Mouse (Mus musculus): ENCODE measurements around the gene Ccp110.

Ccp110 gene

DNA sequence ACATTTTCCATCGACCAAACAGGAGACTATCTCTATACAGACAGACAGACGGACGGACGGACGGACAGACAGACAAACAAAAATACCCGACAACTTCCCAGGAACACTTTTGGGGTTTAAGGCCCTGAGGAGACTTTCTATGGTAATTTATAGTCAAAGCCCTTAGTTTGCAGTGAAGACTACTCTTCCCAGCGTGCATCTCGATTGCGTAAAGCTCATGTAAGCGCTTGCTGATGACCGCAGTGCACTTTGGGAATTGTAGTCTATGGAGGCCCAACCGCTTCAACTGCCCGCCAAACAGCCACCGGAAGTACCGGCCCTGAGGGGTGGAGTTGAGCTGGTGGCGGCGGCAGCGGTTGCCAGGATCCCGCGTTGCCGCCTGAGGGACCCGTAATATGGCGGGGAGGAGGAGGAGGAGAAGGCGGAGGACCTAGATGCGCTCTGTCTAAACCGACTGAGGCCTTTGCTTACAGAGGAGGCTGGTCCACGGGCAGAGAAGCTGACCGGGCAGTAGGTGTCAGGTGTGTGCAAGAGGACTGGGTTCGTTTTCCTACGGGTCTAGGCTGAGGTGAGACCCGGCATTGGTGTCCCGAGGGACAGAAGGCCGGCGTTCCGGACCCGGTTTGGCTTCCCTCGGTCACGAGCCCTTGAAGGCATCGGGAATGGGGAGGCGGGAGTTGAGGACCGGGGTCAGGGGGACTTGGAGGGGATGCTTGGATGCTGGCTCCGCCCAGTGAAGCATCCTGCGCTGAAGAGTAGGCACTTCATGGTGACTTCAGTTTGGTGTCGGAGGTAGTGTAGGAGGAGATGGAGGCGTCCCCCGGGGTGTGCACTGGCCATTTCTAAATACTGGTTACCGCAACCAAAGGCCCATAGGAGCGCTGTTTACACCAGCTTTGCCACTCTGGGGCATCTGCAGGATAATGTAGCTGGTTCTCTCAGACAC lies at the start of gene Ccp110:
TSS of gene Ccp110 (plus strand) at position 325 of the 946 bp plus-strand sequence.
- in situ Hi-C loops (cut with MboI): loop anchor here (25.0 kb wide), 1 partner anchor 600 kb away; the partner anchor contains the start of gene Rps15a

DNA sequence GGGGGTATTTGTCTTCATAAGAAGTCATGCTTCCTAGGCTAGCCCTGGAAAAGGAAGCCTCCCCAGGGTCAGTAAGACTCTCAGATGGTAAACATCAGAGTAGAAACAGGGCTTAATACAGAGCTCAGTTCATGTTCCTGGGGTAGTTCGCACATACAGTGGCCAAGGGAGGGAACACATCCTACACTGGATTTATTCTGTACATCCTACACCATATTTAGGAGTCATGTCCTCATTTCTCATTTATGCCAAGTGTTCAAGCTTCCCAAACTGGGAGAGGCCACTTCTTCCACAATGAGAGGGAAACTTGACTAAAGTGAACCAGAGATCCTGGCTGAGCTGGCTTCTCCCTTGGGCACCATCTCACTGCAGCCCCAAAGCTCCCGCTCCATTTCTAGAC lies 44.6 kb upstream of the Ccp110 start:
- in situ Hi-C loops (cut with MboI): no loop called here

DNA sequence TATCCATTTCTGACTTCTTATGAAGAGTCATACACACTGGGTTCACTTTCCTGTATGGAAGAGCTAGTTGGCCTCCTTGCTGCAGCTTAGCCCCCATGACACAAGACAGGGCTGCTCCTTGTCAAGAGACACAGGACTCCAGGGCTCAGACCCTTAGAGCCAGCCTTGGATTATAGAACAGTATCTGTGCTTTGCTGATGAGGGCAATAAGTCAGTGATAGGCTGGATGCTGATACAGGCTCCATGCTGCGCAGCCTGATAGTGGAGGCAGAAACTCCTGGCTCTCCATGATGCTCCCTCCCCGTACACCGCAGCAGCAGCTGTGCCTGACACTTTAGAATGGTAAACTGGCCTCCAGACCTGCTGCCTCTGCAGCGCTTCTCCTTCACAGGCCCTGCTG lies 42.2 kb upstream of the Ccp110 start:
- in situ Hi-C loops (cut with MboI): no loop called here

- in situ Hi-C loops (cut with MboI): no loop called here
Measured at GRCm38 (mm10) chr7:118676826-118677225, 35.5 kb upstream of the Ccp110 start.

DNA sequence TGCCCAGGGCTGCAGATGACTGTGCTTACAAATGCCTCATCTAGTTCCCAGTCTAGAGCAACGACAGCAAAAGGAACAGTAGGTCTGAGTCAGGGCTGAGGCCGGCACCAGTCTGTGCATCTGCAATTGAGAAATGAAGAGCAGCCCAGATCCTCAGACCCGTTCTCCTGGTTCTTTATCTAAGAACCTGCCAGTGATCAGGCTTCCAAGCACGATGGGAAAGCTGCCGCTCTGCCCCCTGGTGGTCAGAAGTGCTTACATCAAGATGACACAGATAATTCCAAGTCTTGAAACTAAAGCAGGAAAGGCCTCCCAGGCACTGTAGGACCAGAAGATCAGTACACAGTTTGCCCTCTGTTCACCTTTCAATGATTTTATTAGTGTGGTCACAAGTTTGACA lies 24.2 kb upstream of the Ccp110 start:
- in situ Hi-C loops (cut with MboI): loop anchor here (10.0 kb wide), 1 partner anchor 93 kb away; the partner anchor contains the start of gene Tmc5

- in situ Hi-C loops (cut with MboI): loop anchor here (10.0 kb wide), 1 partner anchor 94 kb away; the partner anchor contains the start of gene Tmc5
Measured at GRCm38 (mm10) chr7:118689088-118689487, 23.3 kb upstream of the Ccp110 start.

DNA sequence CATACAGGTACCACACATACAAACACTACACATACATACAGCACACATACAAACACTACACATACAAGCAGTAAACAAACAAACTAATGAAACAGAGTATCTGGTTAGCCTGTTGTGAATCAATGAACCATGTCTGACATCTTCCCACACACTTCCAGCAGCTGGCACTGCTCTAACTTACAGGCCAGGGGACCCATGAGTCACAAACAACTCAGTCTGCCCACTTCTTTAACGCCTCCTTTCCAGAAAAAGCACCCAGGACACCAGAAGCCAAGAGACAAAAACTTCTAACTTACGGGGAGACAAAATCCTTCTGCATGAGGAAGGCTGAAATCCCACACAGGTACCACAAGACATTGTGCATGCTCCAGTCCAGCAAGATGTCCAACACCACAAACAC lies 21.1 kb upstream of the Ccp110 start:
- in situ Hi-C loops (cut with MboI): no loop called here

- in situ Hi-C loops (cut with MboI): no loop called here
Measured at GRCm38 (mm10) chr7:118696146-118696545, 16.2 kb upstream of the Ccp110 start.

GRCm38 (mm10) chr7:118697168-118697567 lies 15.2 kb upstream of the Ccp110 start:
- in situ Hi-C loops (cut with MboI): no loop called here

DNA sequence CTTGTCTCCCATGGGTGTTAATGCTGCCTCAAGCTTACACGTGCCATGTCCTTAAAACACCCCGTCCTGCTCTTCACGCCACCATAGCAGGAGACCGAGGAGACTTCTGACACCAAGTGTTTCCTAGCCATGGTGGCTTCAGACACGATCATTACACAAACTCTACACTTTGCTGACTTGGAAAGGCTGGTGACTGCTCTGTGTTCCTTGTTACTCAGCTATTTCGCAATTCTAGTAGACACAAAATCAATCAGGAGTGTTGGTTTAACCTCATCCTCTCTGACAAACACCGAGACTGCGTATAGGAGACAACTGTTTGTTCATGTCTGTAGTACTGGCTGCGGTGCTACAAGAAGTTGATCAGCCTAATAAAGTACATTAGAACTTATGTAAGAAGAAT lies 13.5 kb upstream of the Ccp110 start:
- in situ Hi-C loops (cut with MboI): no loop called here

DNA sequence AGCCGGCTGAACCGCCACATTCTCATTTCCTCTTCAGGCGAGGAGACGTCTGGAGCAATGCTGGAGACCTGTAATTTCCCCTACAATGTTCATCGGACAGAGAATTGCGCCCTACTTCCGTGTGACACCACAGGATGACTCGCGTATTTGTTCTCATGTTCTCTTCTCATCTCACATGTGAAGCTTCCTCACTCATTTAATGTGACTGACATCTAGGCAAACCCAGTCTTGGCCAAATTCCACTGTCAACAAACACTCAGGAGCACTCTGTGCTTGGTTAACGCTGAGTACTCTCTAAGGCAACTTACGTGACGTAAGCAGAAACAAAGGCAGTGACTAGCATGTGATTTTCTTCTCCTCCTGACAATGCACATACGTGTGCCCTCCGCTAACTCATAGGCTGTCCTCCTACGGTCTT lies 9.2 kb upstream of the Ccp110 start:
- in situ Hi-C loops (cut with MboI): loop anchor here (25.0 kb wide), 1 partner anchor 591 kb away; the partner anchor contains the start of gene Rps15a

DNA sequence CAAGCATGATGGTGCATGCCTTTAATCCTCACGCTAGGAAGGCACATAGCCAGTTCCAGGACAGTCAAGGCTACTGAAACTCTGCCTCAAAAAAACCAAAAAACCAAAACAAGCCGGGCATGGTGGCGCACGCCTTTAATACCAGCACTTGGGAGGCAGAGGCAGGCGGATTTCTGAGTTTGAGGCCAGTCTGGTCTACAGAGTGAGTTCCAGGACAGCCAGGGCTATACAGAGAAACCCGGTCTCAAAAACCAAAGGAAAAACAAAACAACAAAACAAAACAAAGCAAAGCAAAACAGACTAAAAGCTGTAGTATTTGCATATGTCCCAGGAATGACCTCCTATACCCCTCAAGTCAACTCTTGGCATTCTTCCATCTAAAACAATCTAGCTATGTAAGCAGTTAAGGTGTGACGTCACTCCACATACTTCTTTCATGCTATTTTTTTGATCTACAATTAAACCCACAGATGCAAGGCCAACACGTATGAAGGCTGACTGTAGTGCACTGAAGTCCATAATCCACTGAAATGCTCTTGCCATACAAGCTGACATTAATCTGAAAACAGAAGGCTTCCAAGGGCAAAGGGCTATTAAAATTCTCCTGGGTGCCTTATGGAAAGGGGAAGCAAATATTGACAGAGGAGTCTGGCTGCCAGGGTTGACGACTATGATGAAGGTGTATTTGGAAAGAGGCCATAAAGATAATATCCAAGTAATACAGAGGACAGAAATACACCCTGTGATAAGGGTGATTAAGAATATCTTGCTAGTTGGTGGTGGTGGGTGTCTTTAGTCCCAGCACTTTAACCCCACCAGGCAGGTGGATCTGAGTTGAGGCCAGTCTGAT lies 8.1 kb upstream of the Ccp110 start:
- in situ Hi-C loops (cut with MboI): loop anchor here (25.0 kb wide), 1 partner anchor 592 kb away; the partner anchor contains the start of gene Rps15a

- in situ Hi-C loops (cut with MboI): loop anchor here (25.0 kb wide), 1 partner anchor 593 kb away; the partner anchor contains the start of gene Rps15a
Measured at GRCm38 (mm10) chr7:118705101-118705961, 7.0 kb upstream of the Ccp110 start, which contains the start of gene Gde1. Gene Gde1, minus strand, starts transcription at chr7:118705778.

DNA sequence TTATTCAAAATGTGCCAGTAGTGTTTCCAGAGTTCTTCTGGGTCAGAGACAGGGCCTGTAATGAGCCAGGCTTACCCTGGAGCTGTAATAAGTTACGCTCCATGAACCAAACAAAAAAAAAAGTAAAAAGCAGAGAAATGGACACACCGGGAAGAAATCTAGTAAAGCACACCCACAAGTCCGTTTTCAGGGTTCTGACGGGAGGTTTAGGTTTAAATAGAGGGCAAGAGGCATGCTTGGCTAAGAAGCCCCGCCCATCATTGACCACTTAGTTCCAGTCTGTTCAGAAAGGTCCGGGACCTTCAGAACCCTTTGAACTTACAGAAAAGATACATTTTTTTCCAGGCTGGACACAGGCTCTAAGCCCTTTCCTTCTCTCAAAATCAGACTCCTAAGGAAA lies 6.3 kb upstream of the Ccp110 start:
- in situ Hi-C loops (cut with MboI): loop anchor here (25.0 kb wide), 1 partner anchor 594 kb away; the partner anchor contains the start of gene Rps15a

GRCm38 (mm10) chr7:118706488-118706887 lies 5.9 kb upstream of the Ccp110 start:
- in situ Hi-C loops (cut with MboI): loop anchor here (25.0 kb wide), 1 partner anchor 594 kb away; the partner anchor contains the start of gene Rps15a

- in situ Hi-C loops (cut with MboI): loop anchor here (25.0 kb wide), 1 partner anchor 595 kb away; the partner anchor contains the start of gene Rps15a
Measured at GRCm38 (mm10) chr7:118707216-118707615, 5.1 kb upstream of the Ccp110 start.

- in situ Hi-C loops (cut with MboI): loop anchor here (25.0 kb wide), 1 partner anchor 596 kb away; the partner anchor contains the start of gene Rps15a
Measured at GRCm38 (mm10) chr7:118708002-118708401, 4.3 kb upstream of the Ccp110 start.

GRCm38 (mm10) chr7:118710776-118711175 lies 1.6 kb upstream of the Ccp110 start:
- in situ Hi-C loops (cut with MboI): loop anchor here (25.0 kb wide), 1 partner anchor 598 kb away; the partner anchor contains the start of gene Rps15a

- in situ Hi-C loops (cut with MboI): loop anchor here (25.0 kb wide), 1 partner anchor 603 kb away; the partner anchor contains the start of gene Rps15a
Measured at GRCm38 (mm10) chr7:118714873-118715272, 2.5 kb downstream of the Ccp110 start.

GRCm38 (mm10) chr7:118718066-118718465 lies 5.7 kb downstream of the Ccp110 start:
- in situ Hi-C loops (cut with MboI): loop anchor here (25.0 kb wide), 1 partner anchor 606 kb away; the partner anchor contains the start of gene Rps15a
